13 mouse cellular contexts compared by ENCODE assay signal in genomic region chr2:166672171-166672965, GRCm38 (mm10). TPM values are rescaled to one million over a fixed set of nuclear protein-coding genes. Genes with fewer than 3 reads are reported as not detected.
DNase-seq lines count a peak whose midpoint lies in the region; ATAC-seq and TF ChIP-seq lines count a peak whose summit lies in the region.
"Had no signal": no experiment of that assay in that cellular context is flagged by ENCODE, and none has a peak within 500 bp of the region (broad histone marks: within the 10 kb centered on the region; RNA-seq: fewer than 3 reads in every experiment).

No protein-coding gene starts in this region.

- no peak overlapping the region for H3K27ac ChIP-seq in bone marrow macrophage, adult 2 months (ENCODE audit: insufficient read depth, low read depth, low read length)
- peak overlapping the region; percentile 70 for H3K27ac ChIP-seq in hindbrain, embryonic 12.5 days
- H3K27ac ChIP-seq in midbrain, embryonic 14.5 days (replicated peaks; ENCODE audit: low read depth, low read length), result peak overlapping the region; percentile 52; the same call in 1 of the 2 replicates
- H3K27ac ChIP-seq in intestine, embryonic 15.5 days, result no peak overlapping the region
- H3K27ac ChIP-seq: limb, embryonic 13.5 days had no signal

- H3K9ac ChIP-seq in hindbrain, embryonic 12.5 days, result no peak overlapping the region
- H3K9ac ChIP-seq in midbrain, embryonic 14.5 days (replicated peaks; ENCODE audit: low read length), result no peak overlapping the region
- no peak overlapping the region for H3K9ac ChIP-seq in intestine, embryonic 15.5 days
- H3K9ac ChIP-seq: heart, embryonic 12.5 days; limb, embryonic 13.5 days; lung, embryonic 14.5 days had no signal

- H3K27me3 ChIP-seq in hindbrain, embryonic 12.5 days, result no peaks in the 10 kb centered on the region
- no peaks in the 10 kb centered on the region for H3K27me3 ChIP-seq in midbrain, embryonic 14.5 days (ENCODE audit: control insufficient read depth, insufficient read depth, low read length)
- H3K27me3 ChIP-seq in intestine, embryonic 15.5 days (replicated peaks), result no peaks in the 10 kb centered on the region
- H3K27me3 ChIP-seq: heart, embryonic 12.5 days; limb, embryonic 13.5 days had no signal

- no peaks in the 10 kb centered on the region for H3K36me3 ChIP-seq in hindbrain, embryonic 12.5 days
- H3K36me3 ChIP-seq in midbrain, embryonic 14.5 days (ENCODE audit: control insufficient read depth, insufficient read depth, low read length), result no peaks in the 10 kb centered on the region
- no peaks in the 10 kb centered on the region for H3K36me3 ChIP-seq in intestine, embryonic 15.5 days
- H3K36me3 ChIP-seq: heart, embryonic 12.5 days; limb, embryonic 13.5 days had no signal

- no peak for TF ChIP-seq CTCF in bone marrow macrophage, adult 2 months (IDR thresholded peaks at IDR 0.05; ENCODE audit: low read depth, low read length)

- 73% methylated on average over 14 of the region's 14 CpGs for WGBS in hindbrain, embryonic 12.5 days
- WGBS in midbrain, embryonic 14.5 days, result 81% methylated on average over 14 of the region's 14 CpGs
- 82% methylated on average over 14 of the region's 14 CpGs for WGBS in intestine, embryonic 15.5 days

- no peaks in the 10 kb centered on the region for H3K9me3 ChIP-seq in hindbrain, embryonic 12.5 days (replicated peaks)
- no peaks in the 10 kb centered on the region for H3K9me3 ChIP-seq in midbrain, embryonic 14.5 days (ENCODE audit: control insufficient read depth, low read length)
- no peaks in the 10 kb centered on the region for H3K9me3 ChIP-seq in intestine, embryonic 15.5 days
- H3K9me3 ChIP-seq: G1E; heart, embryonic 12.5 days; limb, embryonic 13.5 days had no signal

- H3K4me2 ChIP-seq in hindbrain, embryonic 12.5 days (replicated peaks), result no peak overlapping the region
- H3K4me2 ChIP-seq in midbrain, embryonic 14.5 days (ENCODE audit: low read length), result no peak overlapping the region
- H3K4me2 ChIP-seq in intestine, embryonic 15.5 days (replicated peaks), result no peak overlapping the region
- H3K4me2 ChIP-seq: heart, embryonic 12.5 days; limb, embryonic 13.5 days; lung, embryonic 14.5 days had no signal

- TF ChIP-seq POLR2A in bone marrow macrophage, adult 2 months (IDR thresholded peaks at IDR 0.05; ENCODE audit: borderline replicate concordance, low read depth, low read length), result 0 out of 2 replicates have a peak, but pooled peaks have one; percentile 23

- H3K4me3 ChIP-seq in bone marrow macrophage, adult 2 months (ENCODE audit: insufficient read depth, low read length), result no peak overlapping the region
- no peak overlapping the region for H3K4me3 ChIP-seq in hindbrain, embryonic 12.5 days
- H3K4me3 ChIP-seq in midbrain, embryonic 14.5 days (replicated peaks; ENCODE audit: low read depth, low read length), result no peak overlapping the region
- H3K4me3 ChIP-seq in intestine, embryonic 15.5 days (replicated peaks), result no peak overlapping the region
- H3K4me3 ChIP-seq: heart, embryonic 12.5 days; limb, embryonic 13.5 days had no signal

- peaks cover 38% of the 10 kb centered on the region for H3K4me1 ChIP-seq in bone marrow macrophage, adult 2 months (ENCODE audit: control insufficient read depth, insufficient read depth, low read length)
- H3K4me1 ChIP-seq in hindbrain, embryonic 12.5 days, result peaks cover 85% of the 10 kb centered on the region
- H3K4me1 ChIP-seq in midbrain, embryonic 14.5 days (ENCODE audit: control insufficient read depth, insufficient read depth, low read length), result peaks cover 43% of the 10 kb centered on the region
- peaks cover 19% of the 10 kb centered on the region for H3K4me1 ChIP-seq in intestine, embryonic 15.5 days (replicated peaks)

- peak; percentile 69 for DNase-seq in CD4-positive, CD25-positive, alpha-beta regulatory T cell, adult 2 months (ENCODE audit: low read depth, low spot score)
- DNase-seq in midbrain, embryonic 14.5 days, result no peak
- no peak for DNase-seq in adrenal gland, postnatal 14 days
- no peak for DNase-seq in gastrocnemius, postnatal 10 days
- DNase-seq: lung, embryonic 14.5 days; retina, postnatal 1 day had no signal

- ATAC-seq in hindbrain, embryonic 12.5 days (ENCODE audit: low FRiP score), result no peak
- ATAC-seq in midbrain, embryonic 14.5 days (ENCODE audit: low FRiP score, low TSS enrichment), result no peak
- ATAC-seq in intestine, embryonic 15.5 days, result no peak
- ATAC-seq: intestine, embryonic 16.5 days had no signal

RNA-seq across cellular contexts. Expression of gene Prex1, which starts 41.3 kb away (rescaled TPM):
- 162 and 191 TPM in 2 replicates for polyA plus RNA-seq in bone marrow macrophage, adult 2 months (2012; ENCODE audit: insufficient read depth, insufficient read length, missing spikeins)
- polyA plus RNA-seq in hindbrain, embryonic 12.5 days (2016; fragmentation: Nextera tagmentation; extraction: Ambion mirVana), result 40.8 and 43.8 TPM in 2 replicates
- 20.3 and 24.2 TPM in 2 replicates for polyA plus RNA-seq in midbrain, embryonic 14.5 days (2014; fragmentation: Nextera tagmentation; extraction: Ambion mirVana)
- polyA plus RNA-seq in intestine, embryonic 15.5 days (2015; fragmentation: Nextera tagmentation; extraction: Ambion mirVana), result 9.6 and 10.6 TPM in 2 replicates
- 13.6 and 18.6 TPM in 2 replicates for total RNA-seq in adrenal gland, postnatal 14 days (2021)
- total RNA-seq in gastrocnemius, postnatal 10 days (2021), result 10 to 100 TPM; 12.9 to 20.3 TPM

Comparison
In these comparisons a context has a peak if more than half of its experiments do, and no peak if none do; other contexts are left out.
1. H3K27ac ChIP-seq: peak in hindbrain, embryonic 12.5 days (single experiment) and midbrain, embryonic 14.5 days (single experiment); none in bone marrow macrophage, adult 2 months (single experiment) and intestine, embryonic 15.5 days (single experiment).